22 mouse cellular contexts compared by ENCODE assay signal in genomic region chr4:109026543-109026942, GRCm38 (mm10).
"Had no signal": no experiment of that assay in that cellular context is flagged by ENCODE, and none has a peak within 500 bp of the region (broad histone marks: within the 10 kb centered on the region; RNA-seq: fewer than 3 reads in every experiment).

No protein-coding gene starts in this region.

- H3K27ac ChIP-seq: lung, embryonic 15.5 days; macrophage; midbrain, embryonic 13.5 days; neural tube, embryonic 13.5 days; neural tube, embryonic 15.5 days had no signal

- H3K4me1 ChIP-seq: lung, embryonic 15.5 days; midbrain, embryonic 13.5 days; neural tube, embryonic 13.5 days; neural tube, embryonic 15.5 days had no signal

- DNase-seq: liver, postnatal 0 days; lung, adult 2 months; lung, postnatal 14 days; lung, postnatal 36 days; retina, postnatal 1 day; right cerebral cortex, adult 18-20 months; right cerebral cortex, postnatal 25 days; right cerebral cortex, postnatal 4 days; spleen, adult 18-20 months; thymus, adult 2 months; thymus, postnatal 25 days; thymus, postnatal 4 days had no signal

- H3K4me2 ChIP-seq: lung, embryonic 15.5 days; midbrain, embryonic 11.5 days; midbrain, embryonic 13.5 days; neural tube, embryonic 13.5 days; neural tube, embryonic 15.5 days had no signal

- H3K27me3 ChIP-seq: lung, embryonic 15.5 days; megakaryocyte, embryonic 14.5 days; midbrain, embryonic 13.5 days; neural tube, embryonic 13.5 days; neural tube, embryonic 15.5 days had no signal

- H3K4me3 ChIP-seq: lung, embryonic 15.5 days; megakaryocyte, embryonic 14.5 days; midbrain, embryonic 13.5 days; myocyte; neural tube, embryonic 13.5 days; neural tube, embryonic 15.5 days had no signal

- H3K9ac ChIP-seq: liver, postnatal 0 days; lung, embryonic 15.5 days; midbrain, embryonic 13.5 days; neural tube, embryonic 13.5 days; neural tube, embryonic 15.5 days had no signal

- ATAC-seq: liver, postnatal 0 days; lung, postnatal 0 days; midbrain, embryonic 13.5 days; midbrain, embryonic 16.5 days had no signal

- H3K9me3 ChIP-seq: lung, embryonic 15.5 days; megakaryocyte, embryonic 14.5 days; midbrain, embryonic 13.5 days; neural tube, embryonic 13.5 days; neural tube, embryonic 15.5 days had no signal
